Mouse (Mus musculus) MEL (cell line): ENCODE data around the gene Kdm1a.

Experiments used
- CTCF ChIP-seq, 3 experiments: IDR thresholded peaks in 2 of 3; conservative IDR thresholded peaks in 1 of 3; 2 replicates each; pipeline ENCODE4 v1.5.1; 2011 to 2012; ENCODE audit warnings: low read length in 3 of 3, low read depth in 2 of 3, mild to moderate bottlenecking in 2 of 3, improper control_type of control experiment in 1 of 3, inconsistent platforms in 1 of 3, mixed read lengths in 1 of 3, moderate library complexity in 1 of 3; ENCODE audit not compliant: control insufficient read depth in 1 of 3, insufficient read depth in 1 of 3, poor library complexity in 1 of 3, severe bottlenecking in 1 of 3
- EP300 ChIP-seq, 2 experiments: IDR thresholded peaks; 2 replicates each; pipeline ENCODE4 v1.6.1; 2011; ENCODE audit warnings: improper control_type of control experiment in 2 of 2, low read length in 2 of 2, low read depth in 1 of 2, mild to moderate bottlenecking in 1 of 2
- HCFC1 ChIP-seq: IDR thresholded peaks from 2 replicates; pipeline ENCODE4 v1.6.1; 2012; ENCODE audit warnings: low read depth, mild to moderate bottlenecking, inconsistent platforms, low read length, improper control_type of control experiment, moderate library complexity
- MAX ChIP-seq: IDR thresholded peaks from 2 replicates; pipeline ENCODE4 v1.6.1; 2011; ENCODE audit warnings: low read length, improper control_type of control experiment
- POLR2A ChIP-seq, 2 experiments: IDR thresholded peaks; 2 replicates each; pipeline ENCODE4 v1.6.1; 2011 to 2012; ENCODE audit warnings: low read length in 2 of 2, mild to moderate bottlenecking in 2 of 2, control low read depth in 1 of 2, improper control_type of control experiment in 1 of 2, low read depth in 1 of 2, moderate library complexity in 1 of 2; ENCODE audit not compliant: control insufficient read depth in 1 of 2, insufficient read depth in 1 of 2, poor library complexity in 1 of 2
- SIN3A ChIP-seq: IDR thresholded peaks from 2 replicates; pipeline ENCODE4 v1.6.1; 2012; ENCODE audit warnings: low read length, improper control_type of control experiment, inconsistent platforms
- SMC3 ChIP-seq: IDR thresholded peaks from 2 replicates; pipeline ENCODE4 v1.6.1; 2011; ENCODE audit warnings: low read depth, low read length, improper control_type of control experiment
- UBTF ChIP-seq: IDR thresholded peaks from 2 replicates; pipeline ENCODE4 v1.6.1; 2012; ENCODE audit warnings: low read depth, mild to moderate bottlenecking, inconsistent platforms, low read length, improper control_type of control experiment, moderate library complexity, borderline replicate concordance; ENCODE audit not compliant: insufficient read depth
- USF2 ChIP-seq, 2 experiments: IDR thresholded peaks; 2 replicates each; pipeline ENCODE4 v1.6.1; 2011 to 2012; ENCODE audit warnings: improper control_type of control experiment in 2 of 2, low read length in 2 of 2, borderline replicate concordance in 1 of 2, inconsistent platforms in 1 of 2, low read depth in 1 of 2, mild to moderate bottlenecking in 1 of 2; ENCODE audit not compliant: insufficient read depth in 1 of 2

- TF ChIP-seq CTCF (IDR thresholded peaks at IDR 0.05 in 2 of 3, conservative IDR thresholded peaks at IDR 0.05 in 1 of 3; ENCODE audit: control insufficient read depth in 1 of 3, insufficient read depth in 1 of 3, low read depth in 2 of 3, low read length in 3 of 3, poor library complexity in 1 of 3, severe bottlenecking in 1 of 3) (no peak), HCFC1 (no peak), SMC3 (no peak), SIN3A (no peak), EP300 (IDR thresholded peaks at IDR 0.05; ENCODE audit: low read depth in 1 of 2, low read length in 2 of 2) (no peak), POLR2A (IDR thresholded peaks at IDR 0.05; ENCODE audit: control insufficient read depth in 1 of 2, insufficient read depth in 1 of 2, low read depth in 1 of 2, low read length in 2 of 2, poor library complexity in 1 of 2) (no peak), MAX (no peak), USF2 (IDR thresholded peaks at IDR 0.05; ENCODE audit: borderline replicate concordance in 1 of 2, insufficient read depth in 1 of 2, low read depth in 1 of 2, low read length in 2 of 2) (no peak), UBTF (no peak)
Observed at GRCm38 (mm10) chr4:136622388-136622787, 19.9 kb upstream of the Kdm1a start, which contains the start of gene Lactbl1.
